Mouse (Mus musculus) liver, adult (tissue): ENCODE measurements around the gene Nrxn3.

ENCODE experiments used
- GATA4 ChIP-seq: IDR thresholded peaks from 2 replicates; pipeline ENCODE4 v1.6.1; 2014; ENCODE audit warnings: mild to moderate bottlenecking, low read length; ENCODE audit not compliant: insufficient replicate concordance

The Nrxn3 gene

GRCm38 (mm10) chr12:89592459-89592858 is 869.8 kb downstream of the Nrxn3 start:
- TF ChIP-seq GATA4: no peak

GRCm38 (mm10) chr12:89613670-89614069 is 891.0 kb downstream of the Nrxn3 start:
- no peak for TF ChIP-seq GATA4

- TF ChIP-seq GATA4: no peak
Measured at GRCm38 (mm10) chr12:89625746-89626145, 903.1 kb downstream of the Nrxn3 start.

- TF ChIP-seq GATA4: no peak
Measured at GRCm38 (mm10) chr12:89640046-89640445, 917.4 kb downstream of the Nrxn3 start.

GRCm38 (mm10) chr12:89641460-89641859 is 918.8 kb downstream of the Nrxn3 start:
- no peak for TF ChIP-seq GATA4

- no peak for TF ChIP-seq GATA4
Measured at GRCm38 (mm10) chr12:89653211-89653610, 930.5 kb downstream of the Nrxn3 start.

- TF ChIP-seq GATA4: no peak
Measured at GRCm38 (mm10) chr12:89661219-89661618, 938.5 kb downstream of the Nrxn3 start.

GRCm38 (mm10) chr12:89668856-89669255 is 946.2 kb downstream of the Nrxn3 start:
- TF ChIP-seq GATA4: no peak

GRCm38 (mm10) chr12:89672819-89673218 is 950.1 kb downstream of the Nrxn3 start:
- TF ChIP-seq GATA4: no peak

- no peak for TF ChIP-seq GATA4
Measured at GRCm38 (mm10) chr12:89685633-89686032, 963.0 kb downstream of the Nrxn3 start.

GRCm38 (mm10) chr12:89689086-89689485 is 966.4 kb downstream of the Nrxn3 start:
- no peak for TF ChIP-seq GATA4

GRCm38 (mm10) chr12:89699469-89699868 is 976.8 kb downstream of the Nrxn3 start:
- no peak for TF ChIP-seq GATA4

GRCm38 (mm10) chr12:89700937-89701458 is 978.3 kb downstream of the Nrxn3 start:
- TF ChIP-seq GATA4: no peak

- no peak for TF ChIP-seq GATA4
Measured at GRCm38 (mm10) chr12:89702931-89703330, 980.3 kb downstream of the Nrxn3 start.

- TF ChIP-seq GATA4: no peak
Measured at GRCm38 (mm10) chr12:89707913-89708312, 985.2 kb downstream of the Nrxn3 start.

- no peak for TF ChIP-seq GATA4
Measured at GRCm38 (mm10) chr12:89710459-89710858, 987.8 kb downstream of the Nrxn3 start.

GRCm38 (mm10) chr12:89711791-89712190 is 989.1 kb downstream of the Nrxn3 start:
- TF ChIP-seq GATA4: no peak
